In the genomic region with DNA sequence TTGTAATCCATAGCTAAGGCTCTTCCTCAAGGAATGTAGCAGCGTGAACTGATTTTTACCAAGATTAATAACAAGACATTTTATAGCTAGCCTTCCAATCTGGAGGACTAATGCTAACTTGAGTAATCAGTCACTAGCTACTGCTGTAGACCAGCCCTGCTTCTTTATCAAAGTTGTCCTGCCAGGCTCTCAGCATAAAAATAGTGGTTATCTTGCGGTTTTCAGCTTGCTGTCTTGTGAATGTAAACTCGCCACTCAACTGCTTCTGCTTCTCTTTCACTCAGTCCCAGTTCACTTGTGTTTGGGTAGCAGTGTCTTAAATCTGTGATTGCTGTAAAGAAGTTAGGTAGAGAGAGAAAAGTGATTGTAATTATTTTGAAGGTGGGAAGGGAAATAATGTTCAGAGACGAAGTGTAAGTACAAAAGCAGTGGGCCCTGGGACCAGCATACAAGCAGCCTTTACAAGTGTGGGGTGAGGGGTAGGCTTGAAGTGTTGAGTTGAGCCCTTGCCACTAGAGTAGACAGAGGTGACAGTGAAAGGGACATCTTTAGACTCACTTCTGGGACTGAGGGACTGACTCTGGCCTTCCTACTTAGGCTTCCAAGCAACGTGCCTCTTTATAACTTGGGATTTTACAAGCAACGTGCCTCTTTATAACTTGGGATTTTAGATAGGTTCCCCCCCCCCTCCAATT, we compare ENCODE assay signal across 13 mouse cellular contexts. TPM values are rescaled to one million over a fixed set of nuclear protein-coding genes. Genes with fewer than 3 reads are reported as not detected.
DNase-seq lines count a peak whose midpoint lies in the region; ATAC-seq and TF ChIP-seq lines count a peak whose summit lies in the region.
"Had no signal": no experiment of that assay in that cellular context is flagged by ENCODE, and none has a peak within 500 bp of the region (broad histone marks: within the 10 kb centered on the region; RNA-seq: fewer than 3 reads in every experiment).

No protein-coding gene starts in this region.

- intact Hi-C loops in heart, adult 2 months (cut with DNase I) = loop anchor here (2.0 to 10.0 kb wide), 7 partner anchors 118 to 824 kb away; partner anchors contain the start of gene Cc2d2a
- intact Hi-C loops in heart, postnatal 14 days (cut with DNase I) = loop anchor here (10.0 kb wide), 5 partner anchors 116 to 824 kb away; partner anchors contain the start of gene Cc2d2a

- H3K27ac ChIP-seq in heart, adult 2 months = peak overlapping the region; percentile 61; the same call in 1 of the 2 replicates
- no peak overlapping the region for H3K27ac ChIP-seq in hindbrain, embryonic 15.5 days (replicated peaks)
- H3K27ac ChIP-seq in hindbrain, embryonic 10.5 days = no peak overlapping the region
- H3K27ac ChIP-seq in midbrain, embryonic 13.5 days = no peak overlapping the region
- H3K27ac ChIP-seq in kidney, embryonic 16.5 days (ENCODE audit: low read length) = no peak overlapping the region
- H3K27ac ChIP-seq: forebrain, embryonic 10.5 days; kidney, postnatal 0 days had no signal

- H3K9ac ChIP-seq in heart, adult 2 months (ENCODE audit: low read depth, low read length) = no peak overlapping the region
- H3K9ac ChIP-seq in hindbrain, embryonic 15.5 days = 0 out of 2 replicates have a peak overlapping the region, but pooled peaks have one; percentile 14
- H3K9ac ChIP-seq in midbrain, embryonic 13.5 days (replicated peaks) = no peak overlapping the region
- no peak overlapping the region for H3K9ac ChIP-seq in kidney, embryonic 16.5 days (replicated peaks; ENCODE audit: low read length)
- H3K9ac ChIP-seq: lung, embryonic 14.5 days had no signal

- peak overlapping the region; percentile 45 for H3K4me2 ChIP-seq in hindbrain, embryonic 15.5 days
- peak overlapping the region; percentile 28 for H3K4me2 ChIP-seq in midbrain, embryonic 13.5 days (replicated peaks)
- no peak overlapping the region for H3K4me2 ChIP-seq in kidney, embryonic 16.5 days (replicated peaks; ENCODE audit: low read depth, low read length)
- H3K4me2 ChIP-seq: lung, embryonic 14.5 days had no signal

- no peak for ATAC-seq in hindbrain, embryonic 15.5 days (ENCODE audit: low FRiP score, low read depth)
- ATAC-seq in common myeloid progenitor, adult 5-6 weeks (replicated peaks; ENCODE audit: low read depth, poor library complexity, severe bottlenecking) = peak; percentile 52
- no peak for ATAC-seq in midbrain, embryonic 13.5 days
- no peak for ATAC-seq in kidney, embryonic 16.5 days (ENCODE audit: low FRiP score, low TSS enrichment)
- ATAC-seq: intestine, embryonic 16.5 days had no signal

- TF ChIP-seq CTCF in heart, adult 2 months (IDR thresholded peaks at IDR 0.05) = no peak

- no peaks in the 10 kb centered on the region; the same call in 1 of the 2 replicates for H3K79me2 ChIP-seq in heart, adult 2 months (replicated peaks; ENCODE audit: control insufficient read depth, insufficient read depth, low read length)

- H3K36me3 ChIP-seq in heart, adult 2 months (ENCODE audit: control insufficient read depth, insufficient read depth, low read length) = peaks cover 14% of the 10 kb centered on the region
- H3K36me3 ChIP-seq in hindbrain, embryonic 15.5 days = 0 out of 2 replicates have a peak, but pooled peaks cover 3% of the 10 kb centered on the region
- H3K36me3 ChIP-seq in hindbrain, embryonic 10.5 days = no peaks in the 10 kb centered on the region
- no peaks in the 10 kb centered on the region for H3K36me3 ChIP-seq in midbrain, embryonic 13.5 days
- no peaks in the 10 kb centered on the region for H3K36me3 ChIP-seq in kidney, embryonic 16.5 days (ENCODE audit: insufficient read depth, low read length)
- H3K36me3 ChIP-seq: forebrain, embryonic 10.5 days had no signal

- H3K27me3 ChIP-seq in heart, adult 2 months (ENCODE audit: control insufficient read depth, insufficient read depth, low read length) = no peaks in the 10 kb centered on the region
- no peaks in the 10 kb centered on the region for H3K27me3 ChIP-seq in hindbrain, embryonic 15.5 days
- H3K27me3 ChIP-seq in hindbrain, embryonic 10.5 days (ENCODE audit: insufficient read depth, poor library complexity, severe bottlenecking) = peaks cover 4% of the 10 kb centered on the region; the same call in 1 of the 2 replicates
- no peaks in the 10 kb centered on the region for H3K27me3 ChIP-seq in midbrain, embryonic 13.5 days
- H3K27me3 ChIP-seq in kidney, embryonic 16.5 days (ENCODE audit: insufficient read depth, low read length) = peaks cover 6% of the 10 kb centered on the region; the same call in 1 of the 2 replicates

- no peaks in the 10 kb centered on the region for H3K9me3 ChIP-seq in hindbrain, embryonic 15.5 days
- no peaks in the 10 kb centered on the region for H3K9me3 ChIP-seq in hindbrain, embryonic 10.5 days
- H3K9me3 ChIP-seq in midbrain, embryonic 13.5 days = no peaks in the 10 kb centered on the region
- no peaks in the 10 kb centered on the region for H3K9me3 ChIP-seq in kidney, embryonic 16.5 days (ENCODE audit: low read length)
- H3K9me3 ChIP-seq: forebrain, embryonic 10.5 days had no signal

- no peak overlapping the region for H3K4me3 ChIP-seq in heart, adult 2 months
- peak overlapping the region; percentile 16 for H3K4me3 ChIP-seq in hindbrain, embryonic 15.5 days
- no peak overlapping the region for H3K4me3 ChIP-seq in hindbrain, embryonic 10.5 days
- 0 out of 2 replicates have a peak overlapping the region, but pooled peaks have one; percentile 2 for H3K4me3 ChIP-seq in midbrain, embryonic 13.5 days (replicated peaks)
- no peak overlapping the region for H3K4me3 ChIP-seq in kidney, embryonic 16.5 days (ENCODE audit: low read length)
- H3K4me3 ChIP-seq: forebrain, embryonic 10.5 days had no signal

- TF ChIP-seq POLR2A in heart, adult 2 months (IDR thresholded peaks at IDR 0.05; ENCODE audit: insufficient read depth, low read depth, low read length) = no peak

- no peak for TF ChIP-seq EP300 in heart, adult 2 months (IDR thresholded peaks at IDR 0.05; ENCODE audit: insufficient read depth, low read depth, low read length)

- H3K4me1 ChIP-seq in heart, adult 2 months (ENCODE audit: control insufficient read depth, insufficient read depth, low read length) = peaks cover 1% of the 10 kb centered on the region
- H3K4me1 ChIP-seq in hindbrain, embryonic 15.5 days (replicated peaks) = peaks cover 39% of the 10 kb centered on the region
- peaks cover 12% of the 10 kb centered on the region for H3K4me1 ChIP-seq in hindbrain, embryonic 10.5 days (replicated peaks)
- peaks cover 28% of the 10 kb centered on the region for H3K4me1 ChIP-seq in midbrain, embryonic 13.5 days (replicated peaks)
- peaks cover 3% of the 10 kb centered on the region; the same call in 1 of the 2 replicates for H3K4me1 ChIP-seq in kidney, embryonic 16.5 days (ENCODE audit: insufficient read depth, low read length)

- WGBS in heart, adult 2 months = 57% methylated on average over 6 of the region's 6 CpGs
- 77% methylated on average over 6 of the region's 6 CpGs for WGBS in hindbrain, embryonic 15.5 days
- 82% methylated on average over 6 of the region's 6 CpGs for WGBS in hindbrain, embryonic 10.5 days
- WGBS in midbrain, embryonic 13.5 days = 84% methylated on average over 6 of the region's 6 CpGs
- 89% methylated on average over 6 of the region's 6 CpGs for WGBS in kidney, embryonic 16.5 days

- no peak for DNase-seq in heart, adult 2 months
- DNase-seq in heart, postnatal 14 days = no peak
- no peak for DNase-seq in hindbrain, embryonic 10.5 days (ENCODE audit: low spot score)
- no peak for DNase-seq in c-Kit-positive CD71-positive TER-119-positive erythroid progenitor cells, embryonic 14.5 days (ENCODE audit: low spot score)
- DNase-seq: lung, embryonic 14.5 days; thymus, adult 2 months had no signal

RNA-seq across cellular contexts. Expression of gene Cpeb2, which starts 6.3 kb away (rescaled TPM):
- 10 to 100 TPM; 18.8 to 28.2 TPM for total RNA-seq in heart, adult 2 months (2021)
- polyA plus RNA-seq in heart, adult 2 months (2012; rRNA removed) = 6.5 and 12.2 TPM in 2 replicates
- 10 to 100 TPM; 21.8 to 27.5 TPM for total RNA-seq in heart, postnatal 14 days (2021)
- polyA plus RNA-seq in hindbrain, embryonic 15.5 days (2015; fragmentation: Nextera tagmentation; extraction: Ambion mirVana) = 15.8 and 16.3 TPM in 2 replicates
- 2.3 and 3.4 TPM in 2 replicates for polyA plus RNA-seq in hindbrain, embryonic 10.5 days (2016; fragmentation: Nextera tagmentation; extraction: Ambion mirVana)
- total RNA-seq in common myeloid progenitor, adult 5-6 weeks (2017) = 3.1 and 4.3 TPM in 2 replicates
- polyA plus RNA-seq in midbrain, embryonic 13.5 days (2015; fragmentation: Nextera tagmentation; extraction: Ambion mirVana) = 10.9 and 12.1 TPM in 2 replicates
- polyA plus RNA-seq in kidney, embryonic 16.5 days (2015; fragmentation: Nextera tagmentation; extraction: Ambion mirVana) = 1.4 and 1.5 TPM in 2 replicates

Comparison
In these comparisons a context has a peak if more than half of its experiments do, and no peak if none do; other contexts are left out.
1. H3K4me3 ChIP-seq: peak in hindbrain, embryonic 15.5 days (single experiment) and midbrain, embryonic 13.5 days (single experiment); none in heart, adult 2 months (single experiment), hindbrain, embryonic 10.5 days (single experiment) and kidney, embryonic 16.5 days (single experiment).